Comparison of ENCODE assay signal across 7 mouse cellular contexts in genomic region chr5:123135471-123136360, GRCm38 (mm10). TPM values are rescaled to one million over a fixed set of nuclear protein-coding genes. Genes with fewer than 3 reads are reported as not detected.
DNase-seq lines count a peak whose midpoint lies in the region; ATAC-seq and TF ChIP-seq lines count a peak whose summit lies in the region.

No protein-coding gene starts in this region.

- peak overlapping the region; percentile 98 for H3K27ac ChIP-seq in gastrocnemius, adult 2 months
- peak overlapping the region; percentile 100 for H3K27ac ChIP-seq in hindbrain, embryonic 15.5 days (replicated peaks)
- peak overlapping the region; percentile 99 for H3K27ac ChIP-seq in spleen, adult 2 months (ENCODE audit: insufficient read depth, low read length)

- peaks cover 69% of the 10 kb centered on the region for H3K4me1 ChIP-seq in hindbrain, embryonic 15.5 days (replicated peaks)
- peaks cover 22% of the 10 kb centered on the region; the same call in 1 of the 2 replicates for H3K4me1 ChIP-seq in spleen, adult 2 months (ENCODE audit: control insufficient read depth, insufficient read depth, insufficient read length)

- no peaks in the 10 kb centered on the region for H3K27me3 ChIP-seq in hindbrain, embryonic 15.5 days
- H3K27me3 ChIP-seq in spleen, adult 2 months (ENCODE audit: control insufficient read depth, insufficient read depth, low read length) = no peaks in the 10 kb centered on the region

- intact Hi-C loops in gastrocnemius, adult 2 months (cut with DNase I) = no loop called here
- intact Hi-C loops in left cerebral cortex, postnatal 4 days (cut with DNase I) = no loop called here

- peak overlapping the region; percentile 88 for H3K4me3 ChIP-seq in gastrocnemius, adult 2 months
- H3K4me3 ChIP-seq in hindbrain, embryonic 15.5 days = peak overlapping the region; percentile 94
- peak overlapping the region; percentile 21 for H3K4me3 ChIP-seq in spleen, adult 2 months (ENCODE audit: extremely low read depth, insufficient read depth, insufficient read length)

- 3% methylated on average over 30 of the region's 30 CpGs for WGBS in hindbrain, embryonic 15.5 days
- WGBS in spleen, adult 2 months = 46% methylated on average over 30 of the region's 30 CpGs

- no peaks in the 10 kb centered on the region for H3K36me3 ChIP-seq in hindbrain, embryonic 15.5 days
- peaks cover 28% of the 10 kb centered on the region for H3K36me3 ChIP-seq in spleen, adult 2 months (ENCODE audit: control insufficient read depth, insufficient read depth, low read length)

- H3K9me3 ChIP-seq in hindbrain, embryonic 15.5 days = no peaks in the 10 kb centered on the region

- DNase-seq in adrenal gland, adult (ENCODE audit: inconsistent age in 2 of 2, low spot score in 1 of 2) = peak; percentile 97 to 98
- DNase-seq in cerebellum, adult 9-11 months = peak; percentile 85
- DNase-seq in gastrocnemius, adult 2 months = peak; percentile 97
- DNase-seq in left cerebral cortex, postnatal 4 days = peak; percentile 86
- no peak for DNase-seq in spleen, adult 2 months (ENCODE audit: low read depth in 1 of 2, low spot score in 2 of 2)

- peak; percentile 3; the same call in 1 of the 2 replicates for ATAC-seq in hindbrain, embryonic 15.5 days (ENCODE audit: low FRiP score, low read depth)
- ATAC-seq in megakaryocyte-erythroid progenitor cell, adult 5-6 weeks (replicated peaks; ENCODE audit: low FRiP score, low TSS enrichment, poor library complexity, severe bottlenecking) = 0 out of 2 replicates have a peak, but pooled peaks have one; percentile 9

- no peak for TF ChIP-seq POLR2A in spleen, adult 2 months (IDR thresholded peaks at IDR 0.05; ENCODE audit: low read depth, low read length)

- peak; percentile 26; the same call in 1 of the 2 replicates for TF ChIP-seq CTCF in gastrocnemius, adult 2 months (IDR thresholded peaks at IDR 0.05)
- no peak for TF ChIP-seq CTCF in spleen, adult 2 months (IDR thresholded peaks at IDR 0.05; ENCODE audit: extremely low read depth, insufficient read depth, insufficient read length, insufficient replicate concordance)

- H3K9ac ChIP-seq in hindbrain, embryonic 15.5 days = peak overlapping the region; percentile 100

- peak overlapping the region; percentile 99 for H3K4me2 ChIP-seq in hindbrain, embryonic 15.5 days

RNA-seq across cellular contexts. Expression of gene Rhof, which starts 3.2 kb away (rescaled TPM):
- total RNA-seq in gastrocnemius, adult 2 months (2021) = under 1 TPM; 0.28 to 0.36 TPM
- polyA plus RNA-seq in hindbrain, embryonic 15.5 days (2015; fragmentation: Nextera tagmentation; extraction: Ambion mirVana) = 16.7 and 19.3 TPM in 2 replicates
- 10 to 100 TPM; 44.0 to 48.8 TPM for total RNA-seq in left cerebral cortex, postnatal 4 days (2021)
- total RNA-seq in megakaryocyte-erythroid progenitor cell, adult 5-6 weeks (2014; fragmentation: Nextera tagmentation) = 3.2 TPM in 1 of 2 replicates, not detected in the other
- total RNA-seq in megakaryocyte-erythroid progenitor cell, adult 5-6 weeks (2017) = 0.61 and 1.1 TPM in 2 replicates
- 70.7 and 72.5 TPM in 2 replicates for polyA plus RNA-seq in spleen, adult 2 months (2012; rRNA removed)

RNA-seq across cellular contexts. Expression of gene Setd1b, which starts 6.3 kb away (rescaled TPM):
- total RNA-seq in gastrocnemius, adult 2 months (2021) = 10 to 100 TPM in 1 of 2 experiments, 1 to 10 TPM in 1; 9.8 to 11.3 TPM
- polyA plus RNA-seq in hindbrain, embryonic 15.5 days (2015; fragmentation: Nextera tagmentation; extraction: Ambion mirVana) = 10.9 and 11.7 TPM in 2 replicates
- total RNA-seq in left cerebral cortex, postnatal 4 days (2021) = 10 to 100 TPM; 38.5 to 43.9 TPM
- total RNA-seq in megakaryocyte-erythroid progenitor cell, adult 5-6 weeks (2014; fragmentation: Nextera tagmentation) = 37.1 and 43.9 TPM in 2 replicates
- 2.1 and 3.9 TPM in 2 replicates for total RNA-seq in megakaryocyte-erythroid progenitor cell, adult 5-6 weeks (2017)
- 20.5 and 23.2 TPM in 2 replicates for polyA plus RNA-seq in spleen, adult 2 months (2012; rRNA removed)

RNA-seq across cellular contexts. Expression of gene Psmd9, which starts 33.5 kb away (rescaled TPM):
- 10 to 100 TPM; 13.3 to 16.9 TPM for total RNA-seq in gastrocnemius, adult 2 months (2021)
- 75.3 and 75.7 TPM in 2 replicates for polyA plus RNA-seq in hindbrain, embryonic 15.5 days (2015; fragmentation: Nextera tagmentation; extraction: Ambion mirVana)
- total RNA-seq in left cerebral cortex, postnatal 4 days (2021) = 10 to 100 TPM; 34.9 to 39.3 TPM
- total RNA-seq in megakaryocyte-erythroid progenitor cell, adult 5-6 weeks (2014; fragmentation: Nextera tagmentation) = 89.8 and 96.1 TPM in 2 replicates
- 36.0 and 41.0 TPM in 2 replicates for total RNA-seq in megakaryocyte-erythroid progenitor cell, adult 5-6 weeks (2017)
- polyA plus RNA-seq in spleen, adult 2 months (2012; rRNA removed) = 13.3 and 19.5 TPM in 2 replicates

RNA-seq across cellular contexts. Expression of gene Hpd, which starts 46.8 kb away (rescaled TPM):
- not detected for total RNA-seq in gastrocnemius, adult 2 months (2021)
- not detected in 2 replicates for polyA plus RNA-seq in hindbrain, embryonic 15.5 days (2015; fragmentation: Nextera tagmentation; extraction: Ambion mirVana)
- not detected for total RNA-seq in left cerebral cortex, postnatal 4 days (2021)
- not detected in 2 replicates for total RNA-seq in megakaryocyte-erythroid progenitor cell, adult 5-6 weeks (2014; fragmentation: Nextera tagmentation)
- not detected in 2 replicates for total RNA-seq in megakaryocyte-erythroid progenitor cell, adult 5-6 weeks (2017)
- 0.19 and 0.37 TPM in 2 replicates for polyA plus RNA-seq in spleen, adult 2 months (2012; rRNA removed)

Comparison
In these comparisons a context has a peak if more than half of its experiments do, and no peak if none do; other contexts are left out.
1. DNase-seq: peak in adrenal gland, adult (2 of 2), cerebellum, adult 9-11 months (single experiment), gastrocnemius, adult 2 months (single experiment) and left cerebral cortex, postnatal 4 days (single experiment); none in spleen, adult 2 months (0 of 2).
2. H3K4me3 ChIP-seq: peak in every context shown above with its lines; median percentile 94 in hindbrain, embryonic 15.5 days; 88 in gastrocnemius, adult 2 months; 21 in spleen, adult 2 months.
3. RNA of gene Rhof, which starts 3.2 kb away (total RNA-seq): 44.0 to 48.8 TPM in left cerebral cortex, postnatal 4 days; 0.61 to 3.2 TPM in megakaryocyte-erythroid progenitor cell, adult 5-6 weeks and 0.28 to 0.36 TPM in gastrocnemius, adult 2 months; every median in the first group is over 10 times any median in the second.
4. Peak in every context shown above with its lines, with median percentiles within 50 percentile points of each other: H3K27ac ChIP-seq.